Mouse (Mus musculus): ENCODE results near the gene Zfp597. TPM values are rescaled to one million over a fixed set of nuclear protein-coding genes. Genes with fewer than 3 reads are reported as not detected.
"Not testable (repeated sequence)": the region's sequence is repeated elsewhere in the genome, so short reads cannot be mapped to it uniquely, and the experiment has no call there.

The Zfp597 gene
- total and polyA plus RNA-seq, 3 experiments = 6.9 to 10.1 TPM; not detected in 1

- TF ChIP-seq ETS1 (IDR thresholded peaks at IDR 0.05; ENCODE audit: low read depth, low read length) = no peak
- TF ChIP-seq BHLHE40 (IDR thresholded peaks at IDR 0.05; ENCODE audit: borderline replicate concordance, low read depth, low read length) = no peak
- no peak for TF ChIP-seq USF1 (IDR thresholded peaks at IDR 0.05; ENCODE audit: low read depth, low read length)
Observed at GRCm38 (mm10) chr16:3852586-3852985, 31.8 kb downstream of the Zfp597 start (continued).

- H3K27me3 ChIP-seq (ENCODE audit: control insufficient read depth in 1 of 2, insufficient read depth in 2 of 2, low read length in 2 of 2); H3K4me3 ChIP-seq (ENCODE audit: control insufficient read depth in 1 of 2, insufficient read depth in 1 of 2, low read depth in 2 of 2, low read length in 2 of 2); H3K79me2 ChIP-seq (ENCODE audit: control insufficient read depth, insufficient read depth, low read length, poor library complexity): not testable (repeated sequence)
Observed at GRCm38 (mm10) chr16:3851301-3851700, 33.1 kb downstream of the Zfp597 start.

GRCm38 (mm10) chr16:3848416-3848815, 35.9 kb downstream of the Zfp597 start:
- Histone ChIP-seq H3K36me3 (ENCODE audit: control insufficient read depth in 1 of 2, insufficient read depth in 2 of 2, low read length in 2 of 2) (no peaks in the 10 kb centered on the region; a peak in 1 of 4 replicates), H3K9ac (ENCODE audit: control insufficient read depth, low read depth, low read length, poor library complexity, severe bottlenecking) (no peak overlapping the region), H3K27me3 (ENCODE audit: control insufficient read depth in 1 of 2, insufficient read depth in 2 of 2, low read length in 2 of 2) (no peaks in the 10 kb centered on the region), H3K4me1 (ENCODE audit: control insufficient read depth in 1 of 2, insufficient read depth in 2 of 2, low read length in 2 of 2) (no peaks in the 10 kb centered on the region; a peak in 1 of 4 replicates), H3K4me3 (ENCODE audit: control insufficient read depth in 1 of 2, insufficient read depth in 1 of 2, low read depth in 2 of 2, low read length in 2 of 2) (no peak overlapping the region), H3K9me3 (replicated peaks; ENCODE audit: insufficient read depth, low read length) (no peaks in the 10 kb centered on the region), H3K27ac (ENCODE audit: control insufficient read depth, low read depth, low read length) (no peak overlapping the region), H3K79me2 (ENCODE audit: control insufficient read depth, insufficient read depth, low read length, poor library complexity) (no peaks in the 10 kb centered on the region)
- TF ChIP-seq TBP (IDR thresholded peaks at IDR 0.05; ENCODE audit: low read depth, low read length) = peak; percentile 32; the same call in 1 of the 2 replicates
- TF ChIP-seq ZC3H11A (IDR thresholded peaks at IDR 0.05; ENCODE audit: low read depth, low read length) = no peak
- no peak for TF ChIP-seq USF1 (IDR thresholded peaks at IDR 0.05; ENCODE audit: low read depth, low read length)
- TF ChIP-seq NELFE (IDR thresholded peaks at IDR 0.05; ENCODE audit: low read depth, low read length) = no peak
- peak; percentile 31 for TF ChIP-seq SMC3 (IDR thresholded peaks at IDR 0.05; ENCODE audit: low read depth, low read length)
- TF ChIP-seq JUND (IDR thresholded peaks at IDR 0.05; ENCODE audit: low read depth, low read length) = no peak
- TF ChIP-seq KAT2A (conservative IDR thresholded peaks at IDR 0.05; ENCODE audit: low read depth, low read length) = no peak
- TF ChIP-seq MAZ (IDR thresholded peaks at IDR 0.05; ENCODE audit: low read depth, low read length) = no peak
- no peak for TF ChIP-seq ZNF384 (IDR thresholded peaks at IDR 0.05; ENCODE audit: low read depth, low read length)
- no peak for TF ChIP-seq MYB (IDR thresholded peaks at IDR 0.05; ENCODE audit: low read depth, low read length)
- TF ChIP-seq RAD21 (IDR thresholded peaks at IDR 0.05; ENCODE audit: low read depth, low read length) = peak; percentile 6
- no peak for TF ChIP-seq BHLHE40 (IDR thresholded peaks at IDR 0.05; ENCODE audit: borderline replicate concordance, low read depth, low read length)
- TF ChIP-seq RCOR1 (IDR thresholded peaks at IDR 0.05; ENCODE audit: low read depth, low read length) = no peak
- TF ChIP-seq MYC (IDR thresholded peaks at IDR 0.05; ENCODE audit: low read depth, low read length) = no peak
- no peak for TF ChIP-seq POLR2A (IDR thresholded peaks at IDR 0.05; ENCODE audit: control insufficient read depth in 1 of 2, insufficient read depth in 1 of 2, low read depth in 1 of 2, low read length in 2 of 2, poor library complexity in 1 of 2)
- TF ChIP-seq CTCF (IDR thresholded peaks at IDR 0.05 in 2 of 3, conservative IDR thresholded peaks at IDR 0.05 in 1 of 3; ENCODE audit: control insufficient read depth in 1 of 3, insufficient read depth in 1 of 3, low read depth in 2 of 3, low read length in 3 of 3, poor library complexity in 1 of 3, severe bottlenecking in 1 of 3) = peak in 2 of 3 experiments; percentile 6 to 36; a peak in 3 of 6 replicates
- no peak for TF ChIP-seq SIN3A (IDR thresholded peaks at IDR 0.05; ENCODE audit: low read length)
- TF ChIP-seq MAFK (IDR thresholded peaks at IDR 0.05; ENCODE audit: borderline replicate concordance, low read depth, low read length) = no peak
- no peak for TF ChIP-seq HCFC1 (IDR thresholded peaks at IDR 0.05; ENCODE audit: low read depth, low read length)
- TF ChIP-seq POLR2AphosphoS2 (IDR thresholded peaks at IDR 0.05; ENCODE audit: low read length) = no peak
- TF ChIP-seq CHD1 (IDR thresholded peaks at IDR 0.05; ENCODE audit: low read depth, low read length) = no peak
- TF ChIP-seq MEF2A (IDR thresholded peaks at IDR 0.05; ENCODE audit: extremely low read depth, insufficient replicate concordance, low read depth, low read length, poor library complexity, severe bottlenecking) = no peak
- TF ChIP-seq CHD2 (IDR thresholded peaks at IDR 0.05; ENCODE audit: low read length) = no peak
- no peak for TF ChIP-seq GABPA (IDR thresholded peaks at IDR 0.05; ENCODE audit: low read depth, low read length)
- TF ChIP-seq ZMIZ1 (IDR thresholded peaks at IDR 0.05; ENCODE audit: low read depth, low read length) = no peak
- TF ChIP-seq TAL1 (IDR thresholded peaks at IDR 0.05; ENCODE audit: low read length) = no peak
- TF ChIP-seq MAX (IDR thresholded peaks at IDR 0.05; ENCODE audit: low read length) = no peak
- no peak for TF ChIP-seq POLR2AphosphoS5 (IDR thresholded peaks at IDR 0.05; ENCODE audit: borderline replicate concordance, low read depth, low read length)
- no peak for TF ChIP-seq ETS1 (IDR thresholded peaks at IDR 0.05; ENCODE audit: low read depth, low read length)
- DNase-seq (ENCODE audit: low read depth, low spot score) = peak; percentile 33

More at GRCm38 (mm10) chr16:3851301-3851700, 33.1 kb downstream of the Zfp597 start:
- H3K36me3 ChIP-seq (ENCODE audit: control insufficient read depth in 1 of 2, insufficient read depth in 2 of 2, low read length in 2 of 2); H3K9ac ChIP-seq (ENCODE audit: control insufficient read depth, low read depth, low read length, poor library complexity, severe bottlenecking); H3K9me3 ChIP-seq (replicated peaks; ENCODE audit: insufficient read depth, low read length); H3K27ac ChIP-seq (ENCODE audit: control insufficient read depth, low read depth, low read length); DNase-seq (ENCODE audit: low read depth, low spot score); H3K4me1 ChIP-seq (ENCODE audit: control insufficient read depth in 1 of 2, insufficient read depth in 2 of 2, low read length in 2 of 2): not testable (repeated sequence)
